Mouse (Mus musculus) stomach, embryonic 16.5 days (tissue): ENCODE data around the gene Cacnb1. TPM values are rescaled to one million over a fixed set of nuclear protein-coding genes. Genes with fewer than 3 reads are reported as not detected.
A peak's percentile ranks its signal among the peaks of the same experiment; 100 is the strongest.

Source experiments
- ATAC-seq: fragments of 200-750 bp; cut with Nextera tagmentation; 2 replicates; pipeline ENCODE4 v1.8.0; 2017; ENCODE audit warnings: moderate number of reproducible peaks, moderate TSS enrichment; ENCODE audit not compliant: insufficient read depth, low FRiP score
- H3K27ac ChIP-seq: fragments of 300-500 bp; sonication (generic); 2 replicates; pipeline ENCODE4 v1.5.1; 2014; ENCODE audit warnings: low read length
- H3K27me3 ChIP-seq: fragments of 300-500 bp; sonication (generic); 2 replicates; pipeline ENCODE4 v1.6.1; 2014; ENCODE audit warnings: low read length, control low read depth, mixed read lengths; ENCODE audit not compliant: control insufficient read depth, insufficient read depth
- H3K36me3 ChIP-seq: fragments of 300-500 bp; sonication (generic); 2 replicates; pipeline ENCODE4 v1.6.1; 2014; ENCODE audit warnings: low read length; ENCODE audit not compliant: control insufficient read depth, insufficient read depth
- H3K4me1 ChIP-seq: fragments of 300-500 bp; sonication (generic); 2 replicates; pipeline ENCODE4 v1.6.1; 2014; ENCODE audit warnings: low read length, control low read depth, mixed read lengths; ENCODE audit not compliant: control insufficient read depth, insufficient read depth
- H3K4me2 ChIP-seq: fragments of 300-500 bp; sonication (generic); 2 replicates; pipeline ENCODE4 v1.6.1; 2014; ENCODE audit warnings: low read depth, low read length, mixed read lengths
- H3K4me3 ChIP-seq: fragments of 300-500 bp; sonication (generic); replicated peaks from 2 replicates; pipeline ENCODE4 v1.5.1; 2014; ENCODE audit warnings: mild to moderate bottlenecking, low read length
- H3K9ac ChIP-seq: fragments of 300-500 bp; sonication (generic); 2 replicates; pipeline ENCODE4 v1.6.1; 2014; ENCODE audit warnings: low read length
- H3K9me3 ChIP-seq: fragments of 300-500 bp; sonication (generic); replicated peaks from 2 replicates; pipeline ENCODE4 v1.6.1; 2016; ENCODE audit warnings: low read length, control low read depth; ENCODE audit not compliant: control insufficient read depth
- WGBS: fragments of 180-500 bp; shearing (Covaris S2); extraction: QIAGEN DNeasy Blood & Tissue Kit; methylation state at CpG from one replicate; pipeline ENCODE4 v1.1.7; 2014; 5-methylcytosine and 5-hydroxymethylcytosine counted together
- polyA plus RNA-seq: library from polyadenylated mRNA; unstranded; fragments of >200 nt; fragmentation: Nextera tagmentation; extraction: Ambion mirVana; gene quantifications from 2 replicates; pipeline ENCODE4 v1.2.1, GENCODE M21; 2015

Cacnb1 gene
- polyA plus RNA-seq, 1 experiment from 2014 or later, result 12.1 TPM

- Histone ChIP-seq H3K9me3 (no peaks in the 10 kb centered on the region), H3K27me3 (no peaks in the 10 kb centered on the region), H3K27ac (no peak overlapping the region), H3K4me3 (no peak overlapping the region), H3K9ac (no peak overlapping the region), H3K4me1 (peaks cover 10% of the 10 kb centered on the region), H3K4me2 (no peak overlapping the region), H3K36me3 (0 out of 2 replicates have a peak, but pooled peaks cover 11% of the 10 kb centered on the region)
- WGBS, result 43% methylated on average over 5 of the region's 5 CpGs
- no peak for ATAC-seq
These were observed 8.0 kb upstream of the Cacnb1 start for GRCm38 (mm10) chr11:98030701-98031442.

- no peak overlapping the region for H3K27ac ChIP-seq
- WGBS, result 14% methylated on average over 7 of the region's 7 CpGs
These were observed 5.0 kb upstream of the Cacnb1 start for GRCm38 (mm10) chr11:98027785-98028184.

GRCm38 (mm10) chr11:98027297-98027688, 4.5 kb upstream of the Cacnb1 start:
- WGBS, result under 1% methylated on average over 18 of the region's 18 CpGs
- Histone ChIP-seq H3K4me1 (peaks cover 11% of the 10 kb centered on the region), H3K36me3 (0 out of 2 replicates have a peak, but pooled peaks cover 11% of the 10 kb centered on the region), H3K4me3 (peak overlapping the region; percentile 88), H3K9ac (peak overlapping the region; percentile 100), H3K4me2 (peak overlapping the region; percentile 72), H3K9me3 (no peaks in the 10 kb centered on the region), H3K27me3 (no peaks in the 10 kb centered on the region), H3K27ac (peak overlapping the region; percentile 72)
- ATAC-seq, result no peak

More at GRCm38 (mm10) chr11:98027785-98028184, 5.0 kb upstream of the Cacnb1 start:
- Histone ChIP-seq H3K9ac (peak overlapping the region; percentile 100), H3K9me3 (no peaks in the 10 kb centered on the region), H3K27me3 (no peaks in the 10 kb centered on the region), H3K4me2 (peak overlapping the region; percentile 72), H3K4me3 (peak overlapping the region; percentile 88), H3K4me1 (peaks cover 11% of the 10 kb centered on the region), H3K36me3 (0 out of 2 replicates have a peak, but pooled peaks cover 11% of the 10 kb centered on the region)
- ATAC-seq, result no peak

GRCm38 (mm10) chr11:98026570-98027296, 3.9 kb upstream of the Cacnb1 start, which contains the start of gene Rpl19:
Gene Rpl19, plus strand, starts transcription at chr11:98026710.
- 0 out of 2 replicates have a peak, but pooled peaks cover 11% of the 10 kb centered on the region for H3K36me3 ChIP-seq
- H3K9me3 ChIP-seq, result no peaks in the 10 kb centered on the region
- ATAC-seq, result peak; percentile 83
- H3K4me1 ChIP-seq, result peaks cover 11% of the 10 kb centered on the region
- H3K4me2 ChIP-seq, result peak within 1 kb of the TSS; percentile 72
- WGBS, result under 1% methylated on average over 69 of the region's 69 CpGs
- H3K27me3 ChIP-seq, result no peaks in the 10 kb centered on the region
- H3K27ac ChIP-seq, result peak within 1 kb of the TSS; percentile 72
- H3K9ac ChIP-seq, result peak within 1 kb of the TSS; percentile 100
- peak within 1 kb of the TSS; percentile 88 for H3K4me3 ChIP-seq

- 4% methylated on average over 15 of the region's 15 CpGs for WGBS
- Histone ChIP-seq H3K36me3 (0 out of 2 replicates have a peak, but pooled peaks cover 11% of the 10 kb centered on the region), H3K4me3 (peak overlapping the region; percentile 88)
These were observed 3.4 kb upstream of the Cacnb1 start for GRCm38 (mm10) chr11:98026248-98026569.

GRCm38 (mm10) chr11:98024516-98024915, 1.7 kb upstream of the Cacnb1 start:
- WGBS, result 86% methylated on average over 3 of the region's 3 CpGs

More at GRCm38 (mm10) chr11:98026248-98026569, 3.4 kb upstream of the Cacnb1 start:
- no peaks in the 10 kb centered on the region for H3K9me3 ChIP-seq
- H3K4me2 ChIP-seq, result peak overlapping the region; percentile 72
- peak overlapping the region; percentile 100 for H3K9ac ChIP-seq
- H3K27me3 ChIP-seq, result no peaks in the 10 kb centered on the region
- ATAC-seq, result no peak
- H3K4me1 ChIP-seq, result peaks cover 15% of the 10 kb centered on the region
- H3K27ac ChIP-seq, result peak overlapping the region; percentile 72

GRCm38 (mm10) chr11:98022253-98022554, 630 bp downstream of the Cacnb1 start:
- Histone ChIP-seq H3K27me3 (no peaks in the 10 kb centered on the region), H3K9ac (peak overlapping the region; percentile 84), H3K9me3 (no peaks in the 10 kb centered on the region), H3K4me2 (peak overlapping the region; percentile 94), H3K27ac (peak overlapping the region; percentile 87), H3K4me1 (peaks cover 27% of the 10 kb centered on the region), H3K36me3 (no peaks in the 10 kb centered on the region), H3K4me3 (peak overlapping the region; percentile 77)
- WGBS, result 0% methylated on average over 22 of the region's 23 CpGs
- ATAC-seq, result peak; percentile 38; the same call in 1 of the 2 replicates

More at GRCm38 (mm10) chr11:98024516-98024915, 1.7 kb upstream of the Cacnb1 start:
- Histone ChIP-seq H3K36me3 (0 out of 2 replicates have a peak, but pooled peaks cover 11% of the 10 kb centered on the region), H3K27me3 (no peaks in the 10 kb centered on the region), H3K27ac (no peak overlapping the region), H3K9me3 (no peaks in the 10 kb centered on the region), H3K4me1 (peaks cover 22% of the 10 kb centered on the region), H3K9ac (no peak overlapping the region), H3K4me3 (no peak overlapping the region), H3K4me2 (no peak overlapping the region)
- ATAC-seq, result no peak

- Histone ChIP-seq H3K9me3 (no peaks in the 10 kb centered on the region), H3K4me3 (peak overlapping the region; percentile 77), H3K4me2 (peak overlapping the region; percentile 94), H3K4me1 (peaks cover 27% of the 10 kb centered on the region), H3K27me3 (no peaks in the 10 kb centered on the region), H3K27ac (peak overlapping the region; percentile 87), H3K36me3 (no peaks in the 10 kb centered on the region), H3K9ac (peak overlapping the region; percentile 84)
- ATAC-seq, result peak; percentile 14; the same call in 1 of the 2 replicates
- 5% methylated on average over 34 of the region's 34 CpGs for WGBS
These were observed 1.1 kb downstream of the Cacnb1 start for GRCm38 (mm10) chr11:98021565-98022252.
